Mouse (Mus musculus): ENCODE measurements around the gene Calcb.

Gene Calcb

DNA sequence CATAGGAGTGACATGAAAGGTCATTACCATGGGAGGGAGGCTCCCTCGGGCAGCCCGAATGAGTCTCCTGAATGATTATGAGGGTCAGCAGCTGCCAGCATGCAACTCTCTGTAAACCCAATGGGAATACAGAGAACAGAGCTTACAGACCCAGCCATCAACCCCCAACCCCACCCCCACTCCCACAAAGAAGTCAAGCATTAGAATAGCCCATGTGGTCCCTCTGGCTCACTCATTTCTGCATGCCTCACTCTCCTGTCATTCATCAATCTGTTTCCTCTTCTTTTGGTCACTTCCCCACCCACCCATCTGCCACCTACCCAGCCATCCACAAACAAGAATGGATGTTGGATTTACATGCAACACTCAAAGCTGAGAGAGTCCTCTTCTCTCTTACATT is 35.0 kb downstream of the Calcb start:
- no peak for DNase-seq (ENCODE audit: extremely low read depth, low read depth)

DNA sequence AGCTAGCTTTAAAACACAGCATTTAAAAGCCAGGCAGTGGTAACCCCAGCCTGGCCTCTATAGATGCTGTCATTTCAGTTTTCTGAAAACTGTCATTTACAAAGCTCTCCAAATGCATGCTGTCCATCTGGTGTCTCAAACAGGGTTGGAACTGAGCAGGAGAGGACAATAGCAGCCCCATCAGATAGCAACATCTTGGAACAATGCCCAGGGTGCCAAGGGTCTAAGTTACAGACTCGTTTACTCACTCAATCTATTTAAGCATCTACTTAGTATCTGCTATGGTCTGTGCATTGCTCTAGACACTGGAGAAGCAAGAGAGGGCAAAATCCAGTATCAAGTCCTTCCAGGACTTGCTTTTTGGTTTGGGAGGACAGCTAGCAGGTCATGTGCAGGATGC is 35.8 kb downstream of the Calcb start:
- no peak for DNase-seq (ENCODE audit: extremely low read depth, low read depth)

DNA sequence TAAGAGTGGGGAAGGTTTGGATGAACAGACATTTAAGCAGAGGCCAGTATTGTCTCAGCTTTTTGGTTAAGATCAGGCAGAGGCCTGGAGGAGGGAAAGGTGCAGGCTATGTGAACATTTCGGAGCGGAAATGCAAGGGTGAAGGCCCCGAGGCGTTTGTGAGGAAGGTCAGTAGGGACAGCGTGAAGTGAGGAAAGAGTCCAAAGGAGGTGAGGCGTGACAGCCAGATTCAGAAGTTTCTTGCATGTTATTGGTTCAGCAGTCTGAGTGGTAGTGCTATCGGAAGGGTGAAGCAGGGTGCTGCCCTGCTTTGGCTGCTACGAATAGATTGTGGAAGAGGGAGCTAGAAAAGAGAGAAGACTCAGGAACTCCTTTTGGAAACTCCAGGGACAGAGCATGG is 36.2 kb downstream of the Calcb start:
- no peak for DNase-seq (ENCODE audit: extremely low read depth, low read depth)

DNA sequence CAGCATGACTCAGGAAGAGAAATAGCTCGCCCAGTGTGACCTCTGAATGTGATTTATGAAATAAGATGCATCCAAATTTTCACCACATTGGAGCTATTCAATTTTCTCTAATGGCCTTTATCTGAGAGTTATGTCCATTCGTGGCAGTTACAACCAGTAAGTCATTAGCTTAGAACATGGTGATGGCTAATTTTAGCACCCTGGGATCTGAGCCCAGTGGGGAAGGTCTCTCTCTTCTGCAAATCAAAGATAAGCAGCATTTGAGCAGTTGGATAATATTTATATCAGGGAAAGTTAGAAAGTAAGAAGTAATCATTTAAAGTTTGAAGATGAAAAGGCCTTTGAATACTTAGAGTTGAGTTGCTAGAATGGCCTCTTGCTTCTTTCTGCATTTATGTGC is 44.2 kb downstream of the Calcb start:
- no peak for DNase-seq (ENCODE audit: extremely low read depth, low read depth)

DNA sequence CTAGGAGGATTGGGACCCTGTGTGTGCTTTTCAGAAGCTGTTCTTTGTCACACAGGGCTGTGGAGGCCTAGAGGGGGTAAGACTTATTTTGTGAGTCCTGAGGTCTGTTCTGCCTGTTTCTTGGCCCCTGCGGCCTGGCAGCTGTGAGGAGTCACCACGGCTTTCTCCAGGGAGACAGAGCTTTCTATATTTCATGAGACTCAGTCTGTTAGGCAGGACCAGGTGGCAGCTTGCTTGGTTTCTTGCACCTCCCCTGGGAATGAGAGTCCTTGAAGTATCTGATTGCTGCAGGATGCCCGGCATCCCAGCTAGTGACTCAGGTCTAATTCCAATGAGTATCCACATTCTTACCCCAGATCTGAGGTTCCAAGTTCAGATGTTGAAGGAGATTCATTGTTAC is 46.8 kb downstream of the Calcb start:
- DNase-seq (ENCODE audit: extremely low read depth, low read depth) = no peak

DNA sequence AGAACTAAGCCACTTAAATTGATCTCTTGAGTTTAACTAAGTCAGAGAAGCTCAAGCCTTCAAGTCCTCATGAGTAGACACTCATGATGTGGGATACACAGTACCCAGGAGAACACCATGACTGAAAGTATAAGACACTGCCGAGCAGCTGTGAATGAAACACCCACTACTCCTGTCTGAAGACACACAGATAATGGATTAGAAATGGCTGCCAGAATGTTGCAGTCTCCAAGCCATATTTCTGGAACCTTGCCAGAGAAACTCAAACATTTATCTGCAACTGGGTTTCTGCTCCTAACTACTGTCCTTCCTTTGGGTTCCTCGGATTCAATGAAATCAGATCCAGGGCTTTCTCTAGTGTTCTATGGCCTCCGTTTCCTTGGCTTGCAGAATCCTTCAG is 48.1 kb downstream of the Calcb start:
- no peak for DNase-seq (ENCODE audit: extremely low read depth, low read depth)

DNA sequence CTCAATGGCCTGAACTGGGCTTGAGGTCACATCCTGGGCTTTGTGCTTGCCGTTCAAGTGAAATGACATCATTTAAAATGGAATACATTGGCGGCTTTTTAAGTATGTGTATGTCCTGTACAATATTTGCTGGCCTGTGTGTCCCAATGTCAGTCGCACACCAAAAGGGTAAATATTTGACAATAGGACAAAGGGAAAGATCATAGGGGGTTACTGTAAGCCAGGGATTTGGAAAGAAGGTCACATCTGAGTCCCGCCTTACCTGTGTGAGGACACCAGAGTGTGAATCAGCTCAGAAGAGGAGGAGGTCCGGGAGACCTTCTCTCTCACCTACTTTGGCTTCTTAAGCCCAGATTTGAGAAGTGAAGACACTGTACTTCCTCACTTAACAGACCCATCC is 50.1 kb downstream of the Calcb start:
- DNase-seq (ENCODE audit: extremely low read depth, low read depth) = no peak

DNA sequence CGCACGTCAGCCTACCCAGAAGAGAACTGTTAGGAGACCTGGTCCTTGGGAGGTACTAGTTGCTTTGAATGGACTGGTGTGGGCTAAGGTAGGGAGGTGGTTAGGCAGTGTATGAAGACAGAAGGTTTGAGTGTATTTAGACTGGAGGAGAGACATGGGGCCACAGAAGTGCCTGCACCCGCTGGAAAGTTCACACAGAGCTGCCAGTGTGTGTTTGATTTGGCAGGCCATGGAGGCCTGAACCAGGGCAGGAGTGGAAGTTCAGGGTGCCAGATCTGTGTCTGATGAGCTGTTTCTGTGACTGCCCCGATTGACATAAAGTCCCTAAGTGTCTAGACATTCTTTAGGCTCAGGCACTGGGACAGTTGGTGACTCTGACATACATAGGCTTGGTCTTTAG is 50.6 kb downstream of the Calcb start:
- DNase-seq (ENCODE audit: extremely low read depth, low read depth) = no peak

DNA sequence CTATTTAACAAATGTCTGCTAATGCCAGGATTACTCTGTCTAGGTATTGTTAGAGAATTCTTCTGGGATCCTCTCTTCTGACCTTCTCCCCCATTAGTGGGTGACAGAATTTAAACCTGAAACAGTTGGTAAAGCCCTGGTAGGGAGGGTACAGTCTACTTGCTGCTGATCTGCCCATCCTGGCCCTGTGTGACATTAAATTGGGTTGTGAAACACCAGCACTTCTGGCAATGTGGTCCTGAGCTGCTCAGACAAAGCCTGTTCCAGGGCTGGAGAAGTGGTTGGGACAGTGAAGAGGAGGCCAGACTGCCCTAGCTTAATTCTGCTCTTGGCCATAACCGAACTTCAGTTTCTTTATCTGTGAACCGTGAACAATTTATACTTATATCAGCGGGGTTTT is 52.1 kb downstream of the Calcb start:
- no peak for DNase-seq (ENCODE audit: extremely low read depth, low read depth)

DNA sequence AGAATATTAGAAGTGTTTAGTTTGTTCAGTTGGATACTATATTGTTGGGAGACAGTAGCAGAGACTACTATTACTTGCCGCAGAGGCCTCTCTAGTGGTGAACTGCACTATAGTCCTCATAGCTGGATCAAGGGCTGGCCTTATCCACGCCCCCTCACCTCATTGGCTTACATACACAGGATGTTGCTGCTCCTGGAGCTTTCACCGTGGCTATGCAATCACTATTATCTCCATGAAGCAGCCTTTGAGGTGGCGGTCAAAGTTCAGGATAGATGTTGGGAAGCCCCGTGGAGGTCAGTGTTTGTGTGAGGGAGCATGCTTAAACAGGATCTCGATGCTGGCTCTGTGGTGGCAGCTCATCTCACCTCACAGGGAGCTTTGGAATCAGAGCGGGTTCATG is 53.4 kb downstream of the Calcb start:
- DNase-seq (ENCODE audit: extremely low read depth, low read depth) = no peak

Data from MEL-GATA-1-ER (cell line).